Mouse (Mus musculus) kidney, embryonic 14.5 days (tissue): ENCODE data around the gene Cmklr1. TPM values are rescaled to one million over a fixed set of nuclear protein-coding genes. Genes with fewer than 3 reads are reported as not detected.

ENCODE experiments used
- ATAC-seq: fragments of 200-750 bp; cut with Nextera tagmentation; 2 replicates; pipeline ENCODE4 v1.8.0; 2017; ENCODE audit warnings: moderate number of reproducible peaks, mild to moderate bottlenecking, moderate TSS enrichment, moderate library complexity; ENCODE audit not compliant: low FRiP score, low TSS enrichment
- H3K27ac ChIP-seq: fragments of 300-500 bp; sonication (generic); 2 replicates; pipeline ENCODE4 v1.5.1; 2014; ENCODE audit warnings: low read depth, mild to moderate bottlenecking, low read length, moderate library complexity, mixed read lengths
- H3K27me3 ChIP-seq: fragments of 300-500 bp; sonication (generic); 2 replicates; pipeline ENCODE4 v1.6.1; 2014; ENCODE audit warnings: mild to moderate bottlenecking, low read length; ENCODE audit not compliant: control insufficient read depth, insufficient read depth
- H3K36me3 ChIP-seq: fragments of 300-500 bp; sonication (generic); 2 replicates; pipeline ENCODE4 v1.6.1; 2014; ENCODE audit warnings: low read length, mixed read lengths; ENCODE audit not compliant: control insufficient read depth, insufficient read depth
- H3K4me1 ChIP-seq: fragments of 300-500 bp; sonication (generic); 2 replicates; pipeline ENCODE4 v1.6.1; 2014; ENCODE audit warnings: low read length, mixed read lengths; ENCODE audit not compliant: control insufficient read depth, insufficient read depth
- H3K4me2 ChIP-seq: fragments of 300-500 bp; sonication (generic); replicated peaks from 2 replicates; pipeline ENCODE4 v1.6.1; 2014; ENCODE audit warnings: low read depth, mild to moderate bottlenecking, low read length
- H3K4me3 ChIP-seq: fragments of 300-500 bp; sonication (generic); 2 replicates; pipeline ENCODE4 v1.5.1; 2014; ENCODE audit warnings: mild to moderate bottlenecking, low read length
- H3K9ac ChIP-seq: fragments of 300-500 bp; sonication (generic); 2 replicates; pipeline ENCODE4 v1.6.1; 2014; ENCODE audit warnings: low read depth, mild to moderate bottlenecking, low read length, moderate library complexity
- H3K9me3 ChIP-seq: fragments of 300-500 bp; sonication (generic); 2 replicates; pipeline ENCODE4 v1.6.1; 2016; ENCODE audit warnings: low read length; ENCODE audit not compliant: control insufficient read depth
- WGBS: fragments of 180-500 bp; shearing (Covaris S2); extraction: QIAGEN DNeasy Blood & Tissue Kit; methylation state at CpG from one replicate; pipeline ENCODE4 v1.1.7; 2014; 5-methylcytosine and 5-hydroxymethylcytosine counted together
- polyA plus RNA-seq: library from polyadenylated mRNA; unstranded; fragments of >200 nt; fragmentation: Nextera tagmentation; extraction: Ambion mirVana; gene quantifications from 2 replicates; pipeline ENCODE4 v1.2.1, GENCODE M21; 2014

The Cmklr1 gene
- polyA plus RNA-seq, 1 experiment from 2014 or later: 3.6 TPM

- H3K9me3 ChIP-seq: no peaks in the 10 kb centered on the region
- no peaks in the 10 kb centered on the region for H3K27me3 ChIP-seq
- ATAC-seq: no peak
- H3K9ac ChIP-seq: no peak overlapping the region
- H3K4me3 ChIP-seq: no peak overlapping the region
- no peaks in the 10 kb centered on the region for H3K36me3 ChIP-seq
- no peak overlapping the region for H3K4me2 ChIP-seq
- H3K27ac ChIP-seq: no peak overlapping the region
- 62% methylated on average over 15 of the region's 16 CpGs for WGBS
- H3K4me1 ChIP-seq: no peaks in the 10 kb centered on the region
Observed at GRCm38 (mm10) chr5:113620130-113620716, 30.0 kb downstream of the Cmklr1 start.

- H3K27me3 ChIP-seq: no peaks in the 10 kb centered on the region
- no peaks in the 10 kb centered on the region for H3K9me3 ChIP-seq
- H3K4me3 ChIP-seq: no peak overlapping the region
- no peaks in the 10 kb centered on the region for H3K4me1 ChIP-seq
- 73% methylated on average over 1 of the region's 1 CpGs for WGBS
- H3K4me2 ChIP-seq: no peak overlapping the region
- H3K36me3 ChIP-seq: no peaks in the 10 kb centered on the region
- H3K27ac ChIP-seq: no peak overlapping the region
- no peak for ATAC-seq
- no peak overlapping the region for H3K9ac ChIP-seq
Observed at GRCm38 (mm10) chr5:113619151-113619550, 31.1 kb downstream of the Cmklr1 start.

GRCm38 (mm10) chr5:113618716-113619115 is 31.5 kb downstream of the Cmklr1 start:
- H3K27me3 ChIP-seq: no peaks in the 10 kb centered on the region
- ATAC-seq: no peak
- H3K4me3 ChIP-seq: no peak overlapping the region
- no peaks in the 10 kb centered on the region for H3K9me3 ChIP-seq
- no peak overlapping the region for H3K4me2 ChIP-seq
- H3K36me3 ChIP-seq: no peaks in the 10 kb centered on the region
- WGBS: 80% methylated on average over 4 of the region's 4 CpGs
- H3K4me1 ChIP-seq: no peaks in the 10 kb centered on the region
- no peak overlapping the region for H3K9ac ChIP-seq
- H3K27ac ChIP-seq: no peak overlapping the region

- ATAC-seq: no peak
- 56% methylated on average over 12 of the region's 12 CpGs for WGBS
- H3K27ac ChIP-seq: no peak overlapping the region
- peaks cover 5% of the 10 kb centered on the region; the same call in 1 of the 2 replicates for H3K4me1 ChIP-seq
- no peaks in the 10 kb centered on the region for H3K36me3 ChIP-seq
- H3K4me3 ChIP-seq: no peak overlapping the region
- H3K4me2 ChIP-seq: no peak overlapping the region
- no peaks in the 10 kb centered on the region for H3K9me3 ChIP-seq
- no peak overlapping the region for H3K9ac ChIP-seq
- H3K27me3 ChIP-seq: no peaks in the 10 kb centered on the region
Observed at GRCm38 (mm10) chr5:113611771-113612233, 38.4 kb downstream of the Cmklr1 start.

GRCm38 (mm10) chr5:113611131-113611530 is 39.1 kb downstream of the Cmklr1 start:
- Histone ChIP-seq H3K9me3 (no peaks in the 10 kb centered on the region), H3K4me2 (no peak overlapping the region), H3K27me3 (no peaks in the 10 kb centered on the region), H3K4me1 (peaks cover 5% of the 10 kb centered on the region; the same call in 1 of the 2 replicates), H3K9ac (no peak overlapping the region), H3K4me3 (no peak overlapping the region), H3K36me3 (no peaks in the 10 kb centered on the region), H3K27ac (no peak overlapping the region)
- 83% methylated on average over 6 of the region's 6 CpGs for WGBS
- ATAC-seq: no peak

- Histone ChIP-seq H3K27me3 (no peaks in the 10 kb centered on the region), H3K4me1 (peaks cover 5% of the 10 kb centered on the region; the same call in 1 of the 2 replicates), H3K9me3 (no peaks in the 10 kb centered on the region), H3K27ac (no peak overlapping the region), H3K4me2 (no peak overlapping the region), H3K4me3 (no peak overlapping the region), H3K9ac (no peak overlapping the region), H3K36me3 (no peaks in the 10 kb centered on the region)
- 44% methylated on average over 6 of the region's 6 CpGs for WGBS
- no peak for ATAC-seq
Observed at GRCm38 (mm10) chr5:113610490-113610889, 39.7 kb downstream of the Cmklr1 start.

- no peaks in the 10 kb centered on the region for H3K36me3 ChIP-seq
- H3K27me3 ChIP-seq: no peaks in the 10 kb centered on the region
- H3K4me1 ChIP-seq: peaks cover 5% of the 10 kb centered on the region; the same call in 1 of the 2 replicates
- no peak overlapping the region for H3K9ac ChIP-seq
- no peak for ATAC-seq
- no peak overlapping the region for H3K4me3 ChIP-seq
- no peaks in the 10 kb centered on the region for H3K9me3 ChIP-seq
- WGBS: 73% methylated on average over 5 of the region's 5 CpGs
- no peak overlapping the region for H3K4me2 ChIP-seq
- no peak overlapping the region for H3K27ac ChIP-seq
Observed at GRCm38 (mm10) chr5:113609891-113610290, 40.3 kb downstream of the Cmklr1 start.

- Histone ChIP-seq H3K9me3 (no peaks in the 10 kb centered on the region), H3K27ac (no peak overlapping the region), H3K4me2 (no peak overlapping the region), H3K9ac (no peak overlapping the region), H3K27me3 (no peaks in the 10 kb centered on the region), H3K4me1 (peaks cover 5% of the 10 kb centered on the region; the same call in 1 of the 2 replicates), H3K36me3 (no peaks in the 10 kb centered on the region), H3K4me3 (no peak overlapping the region)
- ATAC-seq: no peak
- WGBS: 77% methylated on average over 8 of the region's 8 CpGs
Observed at GRCm38 (mm10) chr5:113608511-113608910, 41.7 kb downstream of the Cmklr1 start.

- 17% methylated on average over 13 of the region's 13 CpGs for WGBS
Observed at GRCm38 (mm10) chr5:113607941-113608431, 42.2 kb downstream of the Cmklr1 start.

More at GRCm38 (mm10) chr5:113607941-113608431, 42.2 kb downstream of the Cmklr1 start:
- 0 out of 2 replicates have a peak, but pooled peaks have one; percentile 43 for ATAC-seq
- no peak overlapping the region for H3K4me3 ChIP-seq
- no peaks in the 10 kb centered on the region for H3K27me3 ChIP-seq
- H3K9ac ChIP-seq: no peak overlapping the region
- peak overlapping the region; percentile 24; the same call in 1 of the 2 replicates for H3K27ac ChIP-seq
- peaks cover 5% of the 10 kb centered on the region; the same call in 1 of the 2 replicates for H3K4me1 ChIP-seq
- H3K9me3 ChIP-seq: no peaks in the 10 kb centered on the region
- no peak overlapping the region for H3K4me2 ChIP-seq
- no peaks in the 10 kb centered on the region for H3K36me3 ChIP-seq
